Mouse (Mus musculus) lung, postnatal 0 days (tissue): ENCODE results near the gene Map3k14.

ENCODE experiments used
- CTCF ChIP-seq: IDR thresholded peaks from 2 replicates; pipeline ENCODE4 v1.5.1; 2016; ENCODE audit warnings: antibody characterized with exemption, mild to moderate bottlenecking
- EP300 ChIP-seq: IDR thresholded peaks from 2 replicates; pipeline ENCODE4 v1.6.1; 2016; ENCODE audit warnings: antibody characterized with exemption, mild to moderate bottlenecking, control low read depth

DNA sequence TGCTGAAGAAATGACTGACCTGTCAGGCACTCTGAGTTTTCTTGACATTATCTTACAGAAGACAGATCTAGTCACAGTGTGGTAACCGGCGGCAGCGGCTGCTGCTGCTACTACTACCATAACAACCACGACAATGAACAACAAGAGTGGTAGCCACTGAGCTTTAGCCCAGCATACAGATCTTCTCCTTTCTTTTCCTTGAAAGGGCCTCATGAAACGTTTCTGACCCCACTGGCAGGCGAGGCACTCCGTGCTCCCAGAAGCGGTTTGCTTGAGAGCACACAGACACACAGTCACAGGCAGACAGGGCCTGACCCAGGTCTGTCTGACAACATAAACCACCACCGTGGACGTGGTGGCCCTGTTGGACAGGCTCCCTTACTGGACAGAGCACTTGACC lies 3.7 kb downstream of the Map3k14 start:
- TF ChIP-seq CTCF (no peak), EP300 (no peak)
